Mouse (Mus musculus): ENCODE measurements at regions not wholly inside any gene's neighbourhood (a gene's known extent, or its start where the extent isn't known, plus 50 kb on each side); places are given as distances from the start of the nearest gene placed in this dataset.
A peak's percentile ranks its signal among the peaks of the same experiment; 100 is the strongest.
"Not testable (repeated sequence)": the region's sequence is repeated elsewhere in the genome, so short reads cannot be mapped to it uniquely, and the experiment has no call there.

DNA sequence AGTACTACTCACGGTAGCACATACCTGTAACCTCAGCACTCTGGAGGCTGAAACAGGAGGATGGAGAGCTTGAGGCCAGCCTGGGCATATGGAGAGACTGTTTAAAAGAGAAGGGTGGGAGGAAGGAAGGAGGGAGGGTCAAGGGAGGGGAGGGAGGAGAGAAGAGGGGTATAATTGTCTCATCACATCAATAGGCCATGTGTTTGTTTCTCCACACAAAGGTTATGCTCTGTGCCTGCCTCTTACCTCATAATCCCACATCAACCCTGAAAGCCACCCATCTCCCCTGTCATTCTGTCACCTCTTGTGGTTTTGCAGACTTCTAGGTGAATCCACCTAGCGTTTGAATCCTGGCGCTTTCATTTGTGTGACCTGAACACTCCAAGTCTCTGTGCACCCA lies 210.3 kb downstream of the Trim29 start:
- no peak for DNase-seq

DNA sequence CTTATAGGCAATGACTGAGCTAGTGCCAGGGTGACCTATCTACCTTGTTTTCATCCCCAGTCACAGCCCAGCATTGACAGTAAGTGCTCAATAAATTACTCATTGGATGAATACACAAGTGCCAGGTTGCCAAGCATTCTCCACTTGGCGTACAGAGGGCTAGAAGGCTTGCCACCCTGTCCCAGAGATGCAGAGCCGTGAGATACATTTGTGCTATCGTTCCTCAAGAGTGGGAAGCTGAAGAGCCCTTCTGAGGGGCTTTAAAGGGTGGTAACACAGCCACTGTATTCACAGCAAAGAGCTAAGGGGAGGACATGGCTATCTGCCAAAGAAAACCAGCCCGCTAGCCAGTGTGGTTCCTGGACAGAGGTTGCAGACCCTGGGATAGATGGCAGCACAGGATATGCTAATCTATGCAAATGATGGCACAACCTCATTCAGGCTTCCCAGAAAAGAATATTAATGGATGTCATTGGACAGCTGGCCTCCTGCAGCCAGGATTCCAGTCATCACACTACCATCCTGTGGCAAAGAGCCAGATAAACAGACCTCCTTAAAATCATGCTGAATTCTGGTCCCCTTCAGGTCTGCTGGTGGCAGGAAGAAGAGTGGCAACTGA lies 214.4 kb downstream of the Trim29 start:
- no peak for DNase-seq

DNA sequence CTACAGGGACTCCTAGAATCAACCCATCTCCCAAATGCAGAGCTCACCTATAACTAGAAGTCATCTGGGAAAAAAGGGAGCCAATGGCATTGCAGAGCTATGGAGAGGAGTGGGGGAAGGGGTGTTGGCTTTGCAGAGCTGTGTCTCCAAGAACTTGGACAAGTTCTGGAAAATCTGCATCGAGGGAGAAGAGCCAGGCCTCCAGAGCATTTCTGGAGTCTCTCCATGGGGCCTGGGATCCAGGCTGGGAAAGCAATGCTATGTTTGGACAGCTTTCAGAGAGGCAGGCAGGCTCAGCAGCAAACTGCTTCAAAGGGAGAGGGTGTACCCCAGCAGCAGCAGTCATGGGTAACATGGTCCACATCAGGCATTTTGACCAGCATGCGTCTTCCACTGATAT lies 211.6 kb upstream of the Nectin1 start:
- no peak for DNase-seq

DNA sequence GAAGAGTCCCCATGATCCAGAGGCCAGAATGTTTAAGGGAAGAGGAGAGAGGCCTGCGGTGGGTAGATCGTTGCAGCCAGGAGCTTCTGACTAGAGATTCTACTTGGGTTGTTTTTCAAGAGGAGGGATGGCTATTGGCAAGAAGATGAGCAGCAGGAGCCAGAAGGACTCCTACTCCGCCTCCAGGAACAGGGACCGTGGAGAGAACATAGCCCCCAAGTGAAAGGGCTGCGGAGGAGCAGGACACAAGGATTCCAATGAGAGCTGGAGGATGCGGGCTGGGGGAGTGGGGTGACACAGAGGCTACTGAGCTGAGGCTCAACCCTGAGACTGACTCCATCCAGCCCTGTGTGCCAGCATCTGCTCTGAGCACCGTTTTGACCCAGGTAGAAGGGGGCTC lies 207.8 kb upstream of the Nectin1 start:
- DNase-seq, result no peak

DNA sequence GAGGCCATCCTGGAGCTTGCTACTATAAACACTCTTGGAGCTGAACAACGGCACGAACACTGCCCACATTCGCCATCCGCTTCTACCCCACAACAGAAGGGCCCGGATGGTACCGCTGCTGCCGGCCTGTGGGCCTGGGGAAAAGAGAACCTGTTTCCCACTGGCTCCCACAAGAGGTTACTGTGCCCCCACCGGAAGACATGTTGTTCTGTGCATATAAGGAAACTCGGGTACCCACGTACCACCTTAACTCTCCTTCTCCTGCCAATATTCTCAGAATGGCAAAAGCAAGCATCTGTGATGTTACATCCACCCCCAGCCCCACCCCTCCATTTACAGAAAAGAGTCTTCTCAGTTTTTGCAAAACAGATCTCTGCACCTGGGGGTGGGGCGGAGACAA lies 206.7 kb upstream of the Nectin1 start:
- DNase-seq, result no peak

GRCm38 (mm10) chr9:43540131-43540530 lies 203.7 kb upstream of the Nectin1 start:
- no peak for DNase-seq

- peak; percentile 37 for DNase-seq
Observed at GRCm38 (mm10) chr9:43541234-43541633, 202.6 kb upstream of the Nectin1 start.

DNA sequence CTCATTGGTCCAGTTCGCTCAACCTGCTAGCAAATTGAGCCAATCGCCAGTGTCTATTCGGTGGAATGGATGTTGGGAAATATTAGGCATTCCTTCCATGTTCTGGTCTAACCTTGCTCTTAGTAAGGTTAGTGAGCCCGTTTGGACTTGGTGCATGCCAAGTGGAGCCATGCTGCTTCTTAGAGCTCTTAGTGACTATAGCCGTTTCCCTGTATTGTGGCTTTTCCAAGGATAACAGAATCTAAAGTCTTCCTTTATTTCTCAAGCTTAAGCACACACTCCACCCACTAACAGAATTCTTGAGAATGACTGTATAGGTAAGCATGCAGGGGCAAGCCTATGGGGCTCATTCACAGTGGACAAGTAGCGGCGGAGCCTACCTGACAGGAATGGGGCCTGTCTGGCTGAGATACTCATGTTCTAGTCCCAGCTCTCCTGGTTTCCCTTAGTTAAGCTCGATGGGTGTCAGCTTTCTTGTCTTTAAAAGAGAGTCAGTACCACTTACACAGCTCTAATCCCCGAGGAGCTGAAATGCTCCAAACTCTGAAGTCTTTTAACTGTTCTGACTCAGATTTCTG lies 201.6 kb upstream of the Nectin1 start:
- DNase-seq, result no peak

GRCm38 (mm10) chr9:43545081-43545565 lies 198.7 kb upstream of the Nectin1 start:
- peak; percentile 50 for DNase-seq

DNA sequence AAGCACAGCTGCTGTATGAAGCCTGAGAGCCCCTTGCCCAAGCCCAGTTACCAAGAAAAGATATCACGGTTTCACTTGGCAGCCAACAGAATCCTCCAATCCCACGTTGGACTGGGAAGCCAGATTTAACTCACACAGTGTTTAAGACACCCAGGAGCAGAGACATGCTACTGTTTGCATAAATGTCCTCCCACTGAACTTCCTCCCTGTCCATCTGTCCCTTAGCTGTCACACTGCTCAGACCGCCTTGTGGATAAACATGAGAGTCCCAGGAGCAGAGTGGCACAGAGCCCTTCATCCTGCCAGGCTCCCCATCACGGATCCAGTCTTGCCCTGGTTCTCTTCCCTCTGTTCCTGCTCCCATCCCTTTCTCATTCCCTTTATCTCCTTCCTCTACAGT lies 194.9 kb upstream of the Nectin1 start:
- DNase-seq, result no peak

- DNase-seq, result no peak
Observed at GRCm38 (mm10) chr9:43549293-43549692, 194.5 kb upstream of the Nectin1 start.

DNA sequence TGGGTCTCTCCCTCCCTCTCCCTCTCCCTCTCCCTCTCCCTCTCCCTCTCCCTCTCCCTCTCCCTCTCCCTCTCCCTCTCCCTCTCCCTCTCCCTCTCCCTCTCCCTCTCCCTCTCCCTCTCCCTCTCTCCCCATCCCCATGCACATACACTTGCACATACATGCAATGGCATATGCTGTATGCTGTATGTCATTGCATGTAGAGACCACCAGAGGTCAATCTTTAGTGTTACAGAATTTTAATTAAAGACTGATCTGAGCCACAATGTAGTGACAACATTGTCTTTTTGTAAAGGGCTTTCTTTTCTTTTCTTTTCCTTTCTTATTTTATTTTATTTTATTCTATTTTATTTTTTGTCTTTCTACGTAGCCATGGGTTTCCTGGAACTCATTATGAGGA lies 191.0 kb upstream of the Nectin1 start:
- DNase-seq, result not testable (repeated sequence)

DNA sequence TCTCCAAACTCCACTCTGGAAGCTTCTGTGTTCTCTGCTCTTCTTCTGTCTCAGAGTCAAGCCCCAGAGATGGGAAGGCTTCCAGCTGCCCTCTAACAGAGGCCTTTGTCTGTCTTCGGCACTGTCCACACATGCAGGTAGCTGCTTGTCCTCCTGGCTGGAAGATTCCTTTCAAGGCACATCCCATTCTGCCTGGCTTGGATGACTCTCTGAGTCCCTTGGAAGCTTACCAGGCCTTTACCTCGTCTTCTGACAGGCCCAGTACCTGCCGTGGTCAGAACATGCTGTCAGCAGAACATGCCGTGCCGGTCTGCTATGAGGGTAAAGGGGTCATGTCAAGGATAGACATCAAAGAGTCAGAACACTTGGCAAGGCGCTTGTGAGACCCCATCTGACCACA lies 181.8 kb upstream of the Nectin1 start:
- no peak for DNase-seq

- no peak for DNase-seq
Observed at GRCm38 (mm10) chr9:43564239-43564906, 179.4 kb upstream of the Nectin1 start.

DNA sequence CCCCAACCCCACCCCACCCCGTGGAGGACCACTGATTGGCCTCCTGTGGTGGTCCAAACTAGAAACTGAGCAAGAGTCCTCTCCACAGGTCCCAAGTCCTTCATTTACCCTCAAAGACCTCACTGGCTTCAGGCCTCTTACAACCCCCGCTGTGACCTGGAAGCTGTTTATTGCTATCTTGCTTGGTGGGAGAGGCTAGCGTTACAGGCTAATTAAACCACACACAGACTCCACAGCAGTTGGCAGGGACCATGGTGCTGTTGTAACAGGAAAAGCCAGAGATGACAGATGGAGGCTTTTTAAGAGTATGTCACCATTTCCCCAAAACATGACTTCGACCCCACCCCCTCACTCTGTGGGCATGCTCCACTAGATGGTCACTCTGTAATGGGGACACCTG lies 174.9 kb upstream of the Nectin1 start:
- DNase-seq, result no peak

- DNase-seq, result peak; percentile 7
Observed at GRCm38 (mm10) chr9:43571086-43571485, 172.7 kb upstream of the Nectin1 start.

DNA sequence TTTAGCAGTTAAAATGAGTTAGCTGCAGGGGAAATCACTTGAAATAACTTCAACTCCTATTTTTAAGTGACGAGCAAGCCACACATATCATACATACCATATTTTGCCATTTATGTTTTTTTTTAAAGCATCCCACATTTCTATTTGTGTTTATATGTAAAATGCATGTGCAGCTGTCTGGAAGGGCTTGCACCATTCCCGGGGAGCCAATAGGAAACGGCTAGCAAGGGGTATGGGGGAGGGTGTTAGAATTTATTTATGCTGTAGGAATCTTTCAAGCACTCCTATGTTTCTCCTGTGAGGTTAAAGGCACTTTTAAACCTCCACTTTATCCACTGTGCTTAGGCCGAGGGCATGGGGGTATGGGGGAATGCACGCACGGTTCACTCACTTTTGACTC lies 168.1 kb upstream of the Nectin1 start:
- no peak for DNase-seq

GRCm38 (mm10) chr9:43580653-43581052 lies 163.1 kb upstream of the Nectin1 start:
- no peak for DNase-seq

DNA sequence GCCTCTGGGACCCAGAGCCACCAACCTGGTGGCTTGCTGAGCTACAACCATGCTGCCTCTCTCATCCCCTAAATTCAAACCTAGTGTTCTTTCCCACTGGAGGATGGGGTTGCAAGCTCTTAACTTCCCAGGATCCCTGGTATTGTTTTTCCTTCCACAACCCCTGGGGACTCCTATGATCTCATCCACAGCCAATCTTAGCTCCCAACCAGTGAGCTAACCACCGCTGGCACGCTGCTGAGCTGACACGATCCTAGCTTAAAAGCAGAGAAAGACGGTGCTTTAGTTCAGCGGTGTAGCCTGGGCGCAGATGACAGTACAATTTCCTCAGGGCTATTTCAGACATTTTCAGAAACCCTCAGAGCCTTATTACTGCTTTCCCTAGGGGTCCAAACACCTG lies 158.2 kb upstream of the Nectin1 start:
- DNase-seq, result no peak

DNA sequence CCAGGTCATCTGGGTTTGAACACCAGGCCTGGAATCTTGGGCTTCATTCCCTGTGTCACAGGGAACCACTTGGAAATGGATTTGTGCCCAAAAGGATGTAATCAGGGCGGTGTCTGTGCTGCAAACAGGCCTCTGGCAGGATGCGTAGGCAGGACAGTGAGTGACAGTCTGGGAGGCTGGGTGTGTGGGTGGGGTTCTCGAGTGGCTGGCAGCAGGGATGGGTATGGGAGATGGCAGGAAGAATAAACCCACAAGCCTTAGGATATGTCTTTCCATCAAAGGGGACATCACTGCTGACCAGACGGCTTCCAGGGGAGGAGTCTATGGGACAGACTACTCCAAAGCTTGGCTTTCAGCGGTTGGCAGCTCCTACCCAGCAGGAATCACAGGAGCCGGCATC lies 150.5 kb upstream of the Nectin1 start:
- DNase-seq, result peak; percentile 30

DNA sequence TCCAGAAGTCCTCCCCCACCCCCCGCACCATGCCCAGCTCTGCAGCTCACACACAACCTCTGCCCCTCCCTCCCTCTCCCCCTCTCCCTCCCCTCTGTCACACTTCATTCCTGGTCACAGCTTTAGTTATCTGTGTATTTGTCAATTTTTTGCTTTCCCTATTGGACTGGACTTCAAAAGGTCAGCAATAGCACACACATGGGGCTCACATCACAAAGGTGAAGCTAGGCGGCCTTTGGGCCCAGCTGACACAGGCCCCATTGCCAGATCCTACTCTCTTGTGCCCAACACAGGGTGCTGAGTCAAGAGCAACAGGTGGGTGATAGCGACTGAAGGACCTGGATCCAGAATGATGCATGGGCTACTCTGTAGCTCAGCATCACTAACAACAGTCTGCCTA lies 149.0 kb upstream of the Nectin1 start:
- no peak for DNase-seq

DNA sequence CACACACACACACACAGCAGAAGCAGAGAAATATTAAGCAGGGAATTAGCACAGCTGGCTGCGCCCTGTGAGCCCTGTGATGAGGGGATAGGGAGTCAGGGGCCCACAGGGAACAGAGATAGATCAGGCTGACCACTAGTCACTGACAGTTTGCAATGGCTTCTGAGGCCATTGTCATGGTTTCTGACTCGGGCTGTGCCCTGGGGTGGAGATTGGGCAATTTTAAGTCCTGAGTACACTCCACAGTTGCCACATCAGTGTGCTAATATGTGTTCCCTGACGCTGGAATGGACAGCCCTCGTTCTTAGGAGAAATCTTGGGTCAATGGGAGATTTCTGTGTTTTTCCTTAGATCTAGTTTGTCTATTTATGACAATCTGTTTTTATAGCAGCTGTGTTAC lies 148.3 kb upstream of the Nectin1 start:
- peak; percentile 18 for DNase-seq

GRCm38 (mm10) chr9:43600396-43600795 lies 143.4 kb upstream of the Nectin1 start:
- peak; percentile 28 for DNase-seq

GRCm38 (mm10) chr9:43617632-43618031 lies 126.2 kb upstream of the Nectin1 start:
- DNase-seq, result no peak

All from adrenal gland, adult 2 months (tissue).